ENCODE assay signal across 23 mouse cellular contexts in the genomic region with DNA sequence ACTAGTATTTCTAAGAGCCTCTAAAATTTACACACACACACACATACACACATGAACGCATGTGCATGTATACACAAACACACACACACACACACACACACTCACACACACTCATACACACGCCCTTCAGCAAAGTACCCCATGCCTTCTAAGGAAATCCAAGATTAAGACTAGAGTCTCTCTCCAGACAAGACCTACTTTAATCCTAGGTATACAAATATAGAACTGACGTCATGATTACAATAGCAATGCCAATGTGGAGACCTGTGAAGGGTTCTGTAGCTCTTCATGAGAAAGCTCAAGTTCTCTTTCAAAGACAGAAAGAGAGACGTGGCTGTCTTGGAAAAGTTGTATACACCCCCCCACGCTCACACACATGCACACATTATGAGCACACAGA.
"Had no signal": no experiment of that assay in that cellular context is flagged by ENCODE, and none has a peak within 500 bp of the region (broad histone marks: within the 10 kb centered on the region; RNA-seq: fewer than 3 reads in every experiment).

No protein-coding gene starts in this region.

- H3K9me3 ChIP-seq: limb, embryonic 10.5 days; limb, embryonic 13.5 days; liver, embryonic 12.5 days; liver, embryonic 15.5 days; lung, embryonic 15.5 days; midbrain, embryonic 12.5 days; midbrain, embryonic 15.5 days; neural tube, embryonic 12.5 days; neural tube, embryonic 15.5 days had no signal

- H3K4me3 ChIP-seq: layer of hippocampus, adult 2 months; limb, embryonic 10.5 days; limb, embryonic 13.5 days; liver, embryonic 12.5 days; liver, embryonic 15.5 days; lung, embryonic 15.5 days; midbrain, embryonic 12.5 days; midbrain, embryonic 15.5 days; neural tube, embryonic 12.5 days; neural tube, embryonic 15.5 days had no signal

- H3K36me3 ChIP-seq: limb, embryonic 13.5 days; liver, embryonic 12.5 days; liver, embryonic 15.5 days; lung, embryonic 15.5 days; midbrain, embryonic 12.5 days; midbrain, embryonic 15.5 days; neural tube, embryonic 12.5 days; neural tube, embryonic 15.5 days had no signal

- H3K4me1 ChIP-seq: liver, embryonic 12.5 days; liver, embryonic 15.5 days had no signal

- H3K4me2 ChIP-seq: limb, embryonic 13.5 days; liver, embryonic 12.5 days; liver, embryonic 15.5 days; lung, embryonic 15.5 days; midbrain, embryonic 12.5 days; midbrain, embryonic 15.5 days; neural tube, embryonic 12.5 days; neural tube, embryonic 15.5 days had no signal

- H3K27ac ChIP-seq: kidney, postnatal 0 days; layer of hippocampus, adult 2 months; limb, embryonic 10.5 days; limb, embryonic 13.5 days; liver, embryonic 12.5 days; liver, embryonic 15.5 days; lung, embryonic 15.5 days; macrophage; midbrain, embryonic 12.5 days; midbrain, embryonic 15.5 days; neural tube, embryonic 12.5 days; neural tube, embryonic 15.5 days; stomach, postnatal 0 days had no signal

- H3K27me3 ChIP-seq: limb, embryonic 13.5 days; liver, embryonic 12.5 days; liver, embryonic 15.5 days; lung, embryonic 15.5 days; midbrain, embryonic 12.5 days; midbrain, embryonic 15.5 days; neural tube, embryonic 12.5 days; neural tube, embryonic 15.5 days had no signal

- ATAC-seq: liver, embryonic 12.5 days; midbrain, embryonic 15.5 days had no signal

- DNase-seq: kidney, postnatal 25 days; layer of hippocampus, adult 9-11 months; liver; lung, adult 18-20 months; right cerebral cortex, adult 18-20 months; right cerebral cortex, postnatal 14 days; right cerebral cortex, postnatal 4 days; thymus, adult 2 months; thymus, postnatal 14 days; thymus, postnatal 4 days had no signal

- H3K9ac ChIP-seq: limb, embryonic 13.5 days; liver, embryonic 12.5 days; liver, embryonic 15.5 days; lung, embryonic 15.5 days; midbrain, embryonic 12.5 days; midbrain, embryonic 15.5 days; neural tube, embryonic 12.5 days; neural tube, embryonic 15.5 days had no signal
